ENCODE assay signal across 9 mouse cellular contexts in genomic region chr12:69497121-69497520, GRCm38 (mm10).
DNase-seq lines count a peak whose midpoint lies in the region; ATAC-seq and TF ChIP-seq lines count a peak whose summit lies in the region.
"Had no signal": no experiment of that assay in that cellular context is flagged by ENCODE, and none has a peak within 500 bp of the region (broad histone marks: within the 10 kb centered on the region; RNA-seq: fewer than 3 reads in every experiment).

No protein-coding gene starts in this region.

- no peak overlapping the region for H3K4me3 ChIP-seq in kidney, postnatal 0 days (replicated peaks; ENCODE audit: low read depth, low read length)
- H3K4me3 ChIP-seq in midbrain, postnatal 0 days (ENCODE audit: low read depth, low read length): no peak overlapping the region

- WGBS in kidney, postnatal 0 days: 69% methylated on average over 7 of the region's 7 CpGs
- 54% methylated on average over 7 of the region's 7 CpGs for WGBS in midbrain, postnatal 0 days

- no peaks in the 10 kb centered on the region for H3K36me3 ChIP-seq in kidney, postnatal 0 days (ENCODE audit: insufficient read depth, low read length)
- no peaks in the 10 kb centered on the region for H3K36me3 ChIP-seq in midbrain, postnatal 0 days (ENCODE audit: insufficient read depth, low read length)

- no peak overlapping the region for H3K9ac ChIP-seq in kidney, postnatal 0 days (ENCODE audit: low read depth, low read length)
- H3K9ac ChIP-seq in midbrain, postnatal 0 days (replicated peaks; ENCODE audit: low read length, poor library complexity, severe bottlenecking): no peak overlapping the region

- H3K9me3 ChIP-seq in kidney, postnatal 0 days (replicated peaks; ENCODE audit: low read length): no peaks in the 10 kb centered on the region
- no peaks in the 10 kb centered on the region for H3K9me3 ChIP-seq in midbrain, postnatal 0 days (ENCODE audit: low read length)

- H3K27me3 ChIP-seq in kidney, postnatal 0 days (ENCODE audit: insufficient read depth, low read length): no peaks in the 10 kb centered on the region
- H3K27me3 ChIP-seq in midbrain, postnatal 0 days (ENCODE audit: insufficient read depth, low read length): no peaks in the 10 kb centered on the region
- H3K27me3 ChIP-seq: Patski had no signal

- peaks cover 12% of the 10 kb centered on the region for H3K4me1 ChIP-seq in kidney, postnatal 0 days (replicated peaks; ENCODE audit: insufficient read depth, low read length)
- H3K4me1 ChIP-seq in midbrain, postnatal 0 days (ENCODE audit: insufficient read depth, low read length): no peaks in the 10 kb centered on the region; the same call in 1 of the 2 replicates

- H3K27ac ChIP-seq in kidney, postnatal 0 days: peak overlapping the region; percentile 57; the same call in 1 of the 2 replicates
- H3K27ac ChIP-seq in midbrain, postnatal 0 days (ENCODE audit: low read depth, low read length): no peak overlapping the region

- H3K4me2 ChIP-seq in kidney, postnatal 0 days (ENCODE audit: low read length): no peak overlapping the region
- no peak overlapping the region for H3K4me2 ChIP-seq in midbrain, postnatal 0 days (ENCODE audit: low read depth, low read length, poor library complexity, severe bottlenecking)

- DNase-seq in kidney, postnatal 0 days (ENCODE audit: low spot score): peak; percentile 34
- no peak for DNase-seq in kidney, postnatal 36 days
- DNase-seq in cerebellum, adult 8-10 months: peak; percentile 63
- peak; percentile 62 to 88 for DNase-seq in gastrocnemius, postnatal 4 days (ENCODE audit: low spot score in 2 of 2)
- DNase-seq in left cerebral cortex, adult 11 months (ENCODE audit: low spot score): peak; percentile 45
- DNase-seq in midbrain, postnatal 0 days (ENCODE audit: low spot score): peak; percentile 93
- DNase-seq in spleen, adult 12 weeks (ENCODE audit: low spot score): no peak
- DNase-seq in embryo, embryonic 9.5 days (ENCODE audit: extremely low spot score): no peak

- ATAC-seq in kidney, postnatal 0 days (replicated peaks; ENCODE audit: low FRiP score, low read depth): no peak
- peak; percentile 80 for ATAC-seq in midbrain, postnatal 0 days (ENCODE audit: low FRiP score)
- ATAC-seq: Patski had no signal

- no peak for TF ChIP-seq CTCF in kidney, postnatal 0 days (IDR thresholded peaks at IDR 0.05; ENCODE audit: low read depth)
- no peak for TF ChIP-seq CTCF in midbrain, postnatal 0 days (IDR thresholded peaks at IDR 0.05)

Comparison
In these comparisons a context has a peak if more than half of its experiments do, and no peak if none do; other contexts are left out.
1. DNase-seq: peak in kidney, postnatal 0 days (single experiment), cerebellum, adult 8-10 months (single experiment), gastrocnemius, postnatal 4 days (2 of 2), left cerebral cortex, adult 11 months (single experiment) and midbrain, postnatal 0 days (single experiment); none in kidney, postnatal 36 days (0 of 2), spleen, adult 12 weeks (single experiment) and embryo, embryonic 9.5 days (single experiment).